Mouse (Mus musculus) lung, embryonic 14.5 days (tissue): ENCODE measurements around the gene Itpr2. TPM values are rescaled to one million over a fixed set of nuclear protein-coding genes. Genes with fewer than 3 reads are reported as not detected.

Source experiments
- ATAC-seq: fragments of 200-750 bp; cut with Nextera tagmentation; 2 replicates; pipeline ENCODE4 v1.8.0; 2017; ENCODE audit warnings: mild to moderate bottlenecking, moderate TSS enrichment, moderate library complexity; ENCODE audit not compliant: insufficient read depth
- DNase-seq: peaks from one replicate; pipeline ENCODE4 v3.0.0-alpha.2; 2015
- H3K27ac ChIP-seq: fragments of 300-500 bp; sonication (generic); 2 replicates; pipeline ENCODE4 v1.5.1; 2014; ENCODE audit warnings: low read depth, mild to moderate bottlenecking, moderate library complexity
- H3K27me3 ChIP-seq: fragments of 300-500 bp; sonication (generic); 2 replicates; pipeline ENCODE4 v1.6.1; 2014; ENCODE audit warnings: low read length, control low read depth; ENCODE audit not compliant: insufficient read depth
- H3K36me3 ChIP-seq: fragments of 300-500 bp; sonication (generic); 2 replicates; pipeline ENCODE4 v1.6.1; 2014; ENCODE audit warnings: control low read depth; ENCODE audit not compliant: insufficient read depth
- H3K4me1 ChIP-seq: fragments of 300-500 bp; sonication (generic); 2 replicates; pipeline ENCODE4 v1.6.1; 2014; ENCODE audit warnings: antibody characterized with exemption, control low read depth; ENCODE audit not compliant: insufficient read depth
- H3K4me2 ChIP-seq: fragments of 300-500 bp; sonication (generic); 2 replicates; pipeline ENCODE4 v1.6.1; 2014; ENCODE audit warnings: mild to moderate bottlenecking
- H3K4me3 ChIP-seq: fragments of 300-500 bp; sonication (generic); 2 replicates; pipeline ENCODE4 v1.5.1; 2014; ENCODE audit warnings: low read depth, low read length
- H3K9ac ChIP-seq: fragments of 300-500 bp; sonication (generic); 2 replicates; pipeline ENCODE4 v1.6.1; 2014
- H3K9me3 ChIP-seq: fragments of 300-500 bp; sonication (generic); 2 replicates; pipeline ENCODE4 v1.6.1; 2016; ENCODE audit warnings: low read depth, low read length, control low read depth
- CTCF ChIP-seq: IDR thresholded peaks from 2 replicates; pipeline ENCODE4 v1.5.1; 2016; ENCODE audit warnings: antibody characterized with exemption, low read depth
- WGBS: fragments of 180-500 bp; shearing (Covaris S2); extraction: QIAGEN DNeasy Blood & Tissue Kit; methylation state at CpG from one replicate; pipeline ENCODE4 v1.1.7; 2014; 5-methylcytosine and 5-hydroxymethylcytosine counted together
- polyA plus RNA-seq: library from polyadenylated mRNA; unstranded; fragments of >200 nt; fragmentation: Nextera tagmentation; extraction: Ambion mirVana; gene quantifications from 2 replicates; pipeline ENCODE4 v1.2.1, GENCODE M21; 2014

Itpr2 gene
- polyA plus RNA-seq, 1 experiment from 2014 or later: 13.1 TPM

GRCm38 (mm10) chr6:146420718-146421117, 81.3 kb downstream of the Itpr2 start:
- WGBS: 24% methylated on average over 6 of the region's 6 CpGs

GRCm38 (mm10) chr6:146416461-146416860, 85.6 kb downstream of the Itpr2 start:
- H3K27ac ChIP-seq: no peak overlapping the region
- no peak overlapping the region for H3K4me2 ChIP-seq
- DNase-seq: no peak
- WGBS: 63% methylated on average over 2 of the region's 2 CpGs
- no peak for ATAC-seq
- 0 out of 2 replicates have a peak, but pooled peaks cover 6% of the 10 kb centered on the region for H3K4me1 ChIP-seq
- H3K27me3 ChIP-seq: no peaks in the 10 kb centered on the region
- H3K9me3 ChIP-seq: no peaks in the 10 kb centered on the region
- H3K36me3 ChIP-seq: no peaks in the 10 kb centered on the region
- no peak overlapping the region for H3K4me3 ChIP-seq
- TF ChIP-seq CTCF: no peak
- no peak overlapping the region for H3K9ac ChIP-seq

More at GRCm38 (mm10) chr6:146420718-146421117, 81.3 kb downstream of the Itpr2 start:
- Histone ChIP-seq H3K4me1 (0 out of 2 replicates have a peak, but pooled peaks cover 6% of the 10 kb centered on the region), H3K27ac (no peak overlapping the region), H3K27me3 (no peaks in the 10 kb centered on the region), H3K9ac (no peak overlapping the region), H3K4me3 (no peak overlapping the region), H3K4me2 (no peak overlapping the region), H3K36me3 (no peaks in the 10 kb centered on the region), H3K9me3 (no peaks in the 10 kb centered on the region)
- no peak for ATAC-seq
- DNase-seq: peak; percentile 40
- no peak for TF ChIP-seq CTCF

GRCm38 (mm10) chr6:146414094-146414493, 87.9 kb downstream of the Itpr2 start:
- no peak for TF ChIP-seq CTCF
- H3K4me3 ChIP-seq: no peak overlapping the region
- WGBS: 42% methylated on average over 7 of the region's 7 CpGs
- ATAC-seq (no peak), DNase-seq (no peak)
- H3K9me3 ChIP-seq: no peaks in the 10 kb centered on the region
- H3K27ac ChIP-seq: no peak overlapping the region
- H3K27me3 ChIP-seq: no peaks in the 10 kb centered on the region
- H3K4me2 ChIP-seq: no peak overlapping the region
- no peaks in the 10 kb centered on the region for H3K4me1 ChIP-seq
- H3K36me3 ChIP-seq: no peaks in the 10 kb centered on the region
- H3K9ac ChIP-seq: no peak overlapping the region

- Histone ChIP-seq H3K9me3 (no peaks in the 10 kb centered on the region), H3K9ac (no peak overlapping the region), H3K27ac (no peak overlapping the region), H3K27me3 (no peaks in the 10 kb centered on the region), H3K36me3 (no peaks in the 10 kb centered on the region), H3K4me3 (no peak overlapping the region), H3K4me1 (no peaks in the 10 kb centered on the region), H3K4me2 (no peak overlapping the region)
- DNase-seq (no peak), ATAC-seq (no peak)
- no peak for TF ChIP-seq CTCF
- 83% methylated on average over 16 of the region's 16 CpGs for WGBS
Observed at GRCm38 (mm10) chr6:146411446-146412070, 90.5 kb downstream of the Itpr2 start.

- no peak for ATAC-seq
- H3K36me3 ChIP-seq: no peaks in the 10 kb centered on the region
- TF ChIP-seq CTCF: peak; percentile 26; the same call in 1 of the 2 replicates
- H3K4me1 ChIP-seq: no peaks in the 10 kb centered on the region
- H3K9me3 ChIP-seq: no peaks in the 10 kb centered on the region
- WGBS: 72% methylated on average over 6 of the region's 6 CpGs
- H3K4me3 ChIP-seq: no peak overlapping the region
- no peaks in the 10 kb centered on the region for H3K27me3 ChIP-seq
- no peak overlapping the region for H3K9ac ChIP-seq
- H3K27ac ChIP-seq: no peak overlapping the region; the same call in 1 of the 2 replicates
- peak overlapping the region; percentile 48 for H3K4me2 ChIP-seq
- no peak for DNase-seq
Observed at GRCm38 (mm10) chr6:146410427-146410810, 91.6 kb downstream of the Itpr2 start.

GRCm38 (mm10) chr6:146409692-146410426, 92.2 kb downstream of the Itpr2 start:
- DNase-seq (peak; percentile 92), ATAC-seq (peak; percentile 85)
- no peaks in the 10 kb centered on the region for H3K4me1 ChIP-seq
- H3K9ac ChIP-seq: no peak overlapping the region
- peak overlapping the region; percentile 70 for H3K27ac ChIP-seq
- H3K4me2 ChIP-seq: peak overlapping the region; percentile 48
- 21% methylated on average over 10 of the region's 10 CpGs for WGBS
- no peaks in the 10 kb centered on the region for H3K36me3 ChIP-seq
- TF ChIP-seq CTCF: peak; percentile 94
- H3K9me3 ChIP-seq: no peaks in the 10 kb centered on the region
- no peak overlapping the region for H3K4me3 ChIP-seq
- H3K27me3 ChIP-seq: no peaks in the 10 kb centered on the region

GRCm38 (mm10) chr6:146405380-146405779, 96.6 kb downstream of the Itpr2 start:
- Histone ChIP-seq H3K4me3 (no peak overlapping the region), H3K4me1 (no peaks in the 10 kb centered on the region), H3K9me3 (no peaks in the 10 kb centered on the region), H3K27ac (no peak overlapping the region), H3K36me3 (no peaks in the 10 kb centered on the region), H3K4me2 (no peak overlapping the region), H3K9ac (no peak overlapping the region), H3K27me3 (no peaks in the 10 kb centered on the region)
- WGBS: 52% methylated on average over 6 of the region's 6 CpGs
- ATAC-seq (no peak), DNase-seq (peak; percentile 79)
- TF ChIP-seq CTCF: peak; percentile 89
